Mouse (Mus musculus): ENCODE measurements at regions not wholly inside any gene's neighbourhood (a gene's known extent, or its start where the extent isn't known, plus 50 kb on each side); places are given as distances from the start of the nearest gene placed in this dataset.

GRCm38 (mm10) chr9:33571990-33572389 lies 913.7 kb upstream of the Kirrel3 start:
- ATAC-seq (ENCODE audit: low FRiP score), result no peak
- 88% methylated on average over 2 of the region's 2 CpGs for WGBS
- H3K4me3 ChIP-seq (ENCODE audit: low read depth, low read length), result no peak overlapping the region

GRCm38 (mm10) chr9:33611511-33611910 lies 874.2 kb upstream of the Kirrel3 start:
- no peaks in the 10 kb centered on the region for H3K4me1 ChIP-seq (ENCODE audit: control insufficient read depth, insufficient read depth, low read length)
- ATAC-seq (ENCODE audit: low FRiP score), result no peak
- no peaks in the 10 kb centered on the region for H3K9me3 ChIP-seq (ENCODE audit: control insufficient read depth, low read length)
- H3K9ac ChIP-seq (ENCODE audit: low read length), result no peak overlapping the region
- no peak for DNase-seq (ENCODE audit: low spot score, missing footprints)
- no peaks in the 10 kb centered on the region for H3K27me3 ChIP-seq (ENCODE audit: control insufficient read depth, insufficient read depth, low read length)
- no peaks in the 10 kb centered on the region for H3K36me3 ChIP-seq (ENCODE audit: control insufficient read depth, insufficient read depth, low read length)
- WGBS, result 87% methylated on average over 1 of the region's 1 CpGs
- H3K4me2 ChIP-seq, result no peak overlapping the region
- no peak overlapping the region for H3K27ac ChIP-seq (ENCODE audit: low read depth, low read length)
- no peak overlapping the region for H3K4me3 ChIP-seq (ENCODE audit: low read depth, low read length)

More at GRCm38 (mm10) chr9:33571990-33572389, 913.7 kb upstream of the Kirrel3 start:
- H3K27me3 ChIP-seq (ENCODE audit: control insufficient read depth, insufficient read depth, low read length), result no peaks in the 10 kb centered on the region
- H3K9me3 ChIP-seq (ENCODE audit: control insufficient read depth, low read length), result no peaks in the 10 kb centered on the region
- H3K4me1 ChIP-seq (ENCODE audit: control insufficient read depth, insufficient read depth, low read length), result no peaks in the 10 kb centered on the region
- H3K9ac ChIP-seq (ENCODE audit: low read length), result no peak overlapping the region
- no peak for DNase-seq (ENCODE audit: low spot score, missing footprints)
- H3K4me2 ChIP-seq, result no peak overlapping the region
- no peak overlapping the region for H3K27ac ChIP-seq (ENCODE audit: low read depth, low read length)
- H3K36me3 ChIP-seq (ENCODE audit: control insufficient read depth, insufficient read depth, low read length), result no peaks in the 10 kb centered on the region

- H3K9ac ChIP-seq (ENCODE audit: low read length), result no peak overlapping the region
- H3K4me3 ChIP-seq (ENCODE audit: low read depth, low read length), result no peak overlapping the region
- H3K9me3 ChIP-seq (ENCODE audit: control insufficient read depth, low read length), result no peaks in the 10 kb centered on the region
- DNase-seq (ENCODE audit: low spot score, missing footprints) (no peak), ATAC-seq (ENCODE audit: low FRiP score) (no peak)
- no peaks in the 10 kb centered on the region for H3K4me1 ChIP-seq (ENCODE audit: control insufficient read depth, insufficient read depth, low read length)
- H3K36me3 ChIP-seq (ENCODE audit: control insufficient read depth, insufficient read depth, low read length), result no peaks in the 10 kb centered on the region
- H3K27me3 ChIP-seq (ENCODE audit: control insufficient read depth, insufficient read depth, low read length), result no peaks in the 10 kb centered on the region
- WGBS, result 94% methylated on average over 1 of the region's 1 CpGs
- H3K4me2 ChIP-seq, result no peak overlapping the region
- no peak overlapping the region for H3K27ac ChIP-seq (ENCODE audit: low read depth, low read length)
Observed at GRCm38 (mm10) chr9:33624378-33624777, 861.3 kb upstream of the Kirrel3 start.

GRCm38 (mm10) chr9:33629731-33630473 lies 855.8 kb upstream of the Kirrel3 start:
- no peaks in the 10 kb centered on the region for H3K4me1 ChIP-seq (ENCODE audit: control insufficient read depth, insufficient read depth, low read length)
- H3K36me3 ChIP-seq (ENCODE audit: control insufficient read depth, insufficient read depth, low read length), result no peaks in the 10 kb centered on the region
- WGBS, result 72% methylated on average over 6 of the region's 6 CpGs
- H3K27ac ChIP-seq (ENCODE audit: low read depth, low read length), result no peak overlapping the region
- H3K27me3 ChIP-seq (ENCODE audit: control insufficient read depth, insufficient read depth, low read length), result no peaks in the 10 kb centered on the region
- H3K9me3 ChIP-seq (ENCODE audit: control insufficient read depth, low read length), result no peaks in the 10 kb centered on the region
- H3K9ac ChIP-seq (ENCODE audit: low read length), result no peak overlapping the region
- H3K4me3 ChIP-seq (ENCODE audit: low read depth, low read length), result no peak overlapping the region
- ATAC-seq (ENCODE audit: low FRiP score) (no peak), DNase-seq (ENCODE audit: low spot score, missing footprints) (no peak)
- H3K4me2 ChIP-seq, result no peak overlapping the region

- 88% methylated on average over 5 of the region's 5 CpGs for WGBS
- Histone ChIP-seq H3K4me2 (no peak overlapping the region), H3K36me3 (ENCODE audit: control insufficient read depth, insufficient read depth, low read length) (no peaks in the 10 kb centered on the region)
Observed at GRCm38 (mm10) chr9:33662978-33663377, 822.7 kb upstream of the Kirrel3 start.

GRCm38 (mm10) chr9:33681129-33681528 lies 804.6 kb upstream of the Kirrel3 start:
- H3K9me3 ChIP-seq (ENCODE audit: control insufficient read depth, low read length), result no peaks in the 10 kb centered on the region
- no peaks in the 10 kb centered on the region for H3K27me3 ChIP-seq (ENCODE audit: control insufficient read depth, insufficient read depth, low read length)
- no peaks in the 10 kb centered on the region for H3K36me3 ChIP-seq (ENCODE audit: control insufficient read depth, insufficient read depth, low read length)
- DNase-seq (ENCODE audit: low spot score, missing footprints) (no peak), ATAC-seq (ENCODE audit: low FRiP score) (no peak)
- no peak overlapping the region for H3K4me2 ChIP-seq
- H3K27ac ChIP-seq (ENCODE audit: low read depth, low read length), result no peak overlapping the region
- H3K4me1 ChIP-seq (ENCODE audit: control insufficient read depth, insufficient read depth, low read length), result no peaks in the 10 kb centered on the region
- 53% methylated on average over 1 of the region's 1 CpGs for whole genome bisulfite sequencing
- no peak overlapping the region for H3K4me3 ChIP-seq (ENCODE audit: low read depth, low read length)
- no peak overlapping the region for H3K9ac ChIP-seq (ENCODE audit: low read length)

More at GRCm38 (mm10) chr9:33662978-33663377, 822.7 kb upstream of the Kirrel3 start:
- Histone ChIP-seq H3K9me3 (ENCODE audit: control insufficient read depth, low read length) (no peaks in the 10 kb centered on the region), H3K27ac (ENCODE audit: low read depth, low read length) (no peak overlapping the region), H3K4me1 (ENCODE audit: control insufficient read depth, insufficient read depth, low read length) (no peaks in the 10 kb centered on the region), H3K4me3 (ENCODE audit: low read depth, low read length) (no peak overlapping the region), H3K27me3 (ENCODE audit: control insufficient read depth, insufficient read depth, low read length) (no peaks in the 10 kb centered on the region), H3K9ac (ENCODE audit: low read length) (no peak overlapping the region)
- DNase-seq (ENCODE audit: low spot score, missing footprints) (no peak), ATAC-seq (ENCODE audit: low FRiP score) (no peak)

GRCm38 (mm10) chr9:33691731-33692130 lies 794.0 kb upstream of the Kirrel3 start:
- H3K9ac ChIP-seq (ENCODE audit: low read length), result no peak overlapping the region
- no peaks in the 10 kb centered on the region for H3K36me3 ChIP-seq (ENCODE audit: control insufficient read depth, insufficient read depth, low read length)
- H3K27ac ChIP-seq (ENCODE audit: low read depth, low read length), result no peak overlapping the region
- no peak for ATAC-seq (ENCODE audit: low FRiP score)
- 73% methylated on average over 4 of the region's 4 CpGs for WGBS
- H3K4me2 ChIP-seq, result no peak overlapping the region
- no peaks in the 10 kb centered on the region for H3K4me1 ChIP-seq (ENCODE audit: control insufficient read depth, insufficient read depth, low read length)
- no peaks in the 10 kb centered on the region for H3K27me3 ChIP-seq (ENCODE audit: control insufficient read depth, insufficient read depth, low read length)
- no peaks in the 10 kb centered on the region for H3K9me3 ChIP-seq (ENCODE audit: control insufficient read depth, low read length)
- no peak overlapping the region for H3K4me3 ChIP-seq (ENCODE audit: low read depth, low read length)
- no peak for DNase-seq (ENCODE audit: low spot score, missing footprints)

GRCm38 (mm10) chr9:33717614-33718013 lies 768.1 kb upstream of the Kirrel3 start:
- peaks cover 3% of the 10 kb centered on the region; the same call in 1 of the 2 replicates for H3K4me1 ChIP-seq (ENCODE audit: control insufficient read depth, insufficient read depth, low read length)
- no peak overlapping the region for H3K4me2 ChIP-seq
- no peak overlapping the region for H3K9ac ChIP-seq (ENCODE audit: low read length)
- DNase-seq (ENCODE audit: low spot score, missing footprints), result no peak
- no peaks in the 10 kb centered on the region for H3K27me3 ChIP-seq (ENCODE audit: control insufficient read depth, insufficient read depth, low read length)
- ATAC-seq (ENCODE audit: low FRiP score), result no peak
- H3K9me3 ChIP-seq (ENCODE audit: control insufficient read depth, low read length), result no peaks in the 10 kb centered on the region
- WGBS, result 98% methylated on average over 2 of the region's 2 CpGs
- H3K27ac ChIP-seq (ENCODE audit: low read depth, low read length), result no peak overlapping the region
- no peaks in the 10 kb centered on the region for H3K36me3 ChIP-seq (ENCODE audit: control insufficient read depth, insufficient read depth, low read length)
- H3K4me3 ChIP-seq (ENCODE audit: low read depth, low read length), result no peak overlapping the region

- H3K4me3 ChIP-seq (ENCODE audit: low read depth, low read length), result no peak overlapping the region
- no peak for ATAC-seq (ENCODE audit: low FRiP score)
- H3K36me3 ChIP-seq (ENCODE audit: control insufficient read depth, insufficient read depth, low read length), result no peaks in the 10 kb centered on the region
- H3K4me2 ChIP-seq, result no peak overlapping the region
- no peaks in the 10 kb centered on the region for H3K27me3 ChIP-seq (ENCODE audit: control insufficient read depth, insufficient read depth, low read length)
- H3K9me3 ChIP-seq (ENCODE audit: control insufficient read depth, low read length), result no peaks in the 10 kb centered on the region
- WGBS, result 91% methylated on average over 1 of the region's 1 CpGs
- DNase-seq (ENCODE audit: low spot score, missing footprints), result no peak
- no peak overlapping the region for H3K27ac ChIP-seq (ENCODE audit: low read depth, low read length)
- no peak overlapping the region for H3K9ac ChIP-seq (ENCODE audit: low read length)
- no peaks in the 10 kb centered on the region for H3K4me1 ChIP-seq (ENCODE audit: control insufficient read depth, insufficient read depth, low read length)
Observed at GRCm38 (mm10) chr9:33724811-33725210, 760.9 kb upstream of the Kirrel3 start.
